Mouse (Mus musculus): ENCODE data around the gene Asb6.

Asb6 gene

GRCm38 (mm10) chr2:30833644-30834043, 3.5 kb upstream of the Asb6 start:
- DNase-seq = no peak

DNA sequence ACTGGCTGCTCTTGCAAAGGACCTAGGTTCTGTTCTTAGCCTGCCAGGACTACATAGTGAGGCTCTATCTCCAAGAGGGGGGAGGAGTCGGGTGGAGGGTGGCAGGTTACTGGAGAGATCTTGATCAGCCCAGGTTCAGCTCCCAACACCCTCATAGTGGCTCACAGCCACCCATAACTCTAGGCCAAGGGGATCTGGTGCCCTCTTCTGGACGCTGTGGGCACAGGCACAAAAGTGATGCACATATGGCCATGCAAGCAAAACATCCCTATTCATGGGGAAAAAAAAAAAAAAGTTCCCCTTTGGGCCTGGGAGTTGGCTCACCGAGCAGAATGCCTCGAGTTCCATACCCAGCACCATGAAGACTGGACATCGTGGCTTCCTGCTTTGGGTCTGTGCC, 818 bp downstream of the Asb6 start:
- no peak for DNase-seq

- peak; percentile 94 for DNase-seq
Observed at GRCm38 (mm10) chr2:30827749-30828475, 2.2 kb downstream of the Asb6 start.

GRCm38 (mm10) chr2:30826825-30827748, 3.0 kb downstream of the Asb6 start:
- peak; percentile 62 for DNase-seq

- DNase-seq = peak; percentile 62
Observed at GRCm38 (mm10) chr2:30823385-30824153, 6.6 kb downstream of the Asb6 start.

DNA sequence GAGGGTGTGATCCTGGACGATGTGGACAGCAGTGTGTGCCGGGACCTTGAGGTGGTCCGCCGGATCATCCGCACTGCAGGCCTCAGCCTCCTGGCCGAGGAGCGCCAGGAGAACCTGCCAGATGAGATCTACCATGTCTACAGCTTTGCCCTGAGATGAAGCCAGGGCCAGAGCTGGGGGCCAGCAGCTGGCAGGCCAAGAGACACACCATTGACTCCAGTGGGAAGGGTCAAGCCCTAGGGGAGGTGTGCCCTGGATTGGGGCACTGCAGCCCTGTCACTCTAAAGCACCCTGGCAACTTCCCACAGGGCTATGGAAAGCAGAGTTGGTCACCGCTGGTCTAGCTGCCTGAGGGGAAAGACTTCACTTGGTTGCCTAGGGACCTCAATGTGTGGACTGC, 7.7 kb downstream of the Asb6 start:
- DNase-seq = no peak

DNA sequence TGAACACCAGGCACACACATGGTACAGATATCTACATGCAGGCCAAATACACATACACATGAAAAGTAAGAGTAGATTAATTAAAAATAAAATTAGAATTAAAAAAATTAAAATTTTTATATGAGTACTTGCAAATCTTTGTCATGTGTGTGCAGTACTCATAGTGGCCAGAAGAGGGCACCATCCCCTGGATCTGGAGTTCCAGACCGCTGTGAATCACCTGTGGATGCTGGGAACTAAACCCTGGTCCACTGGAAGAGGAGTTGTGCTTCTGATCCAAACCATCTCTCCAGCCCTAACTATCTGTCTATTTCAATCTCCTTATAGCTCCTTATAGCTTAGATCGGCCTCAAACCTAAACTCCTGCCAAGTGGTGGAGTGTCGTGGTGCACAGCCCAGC, 9.1 kb downstream of the Asb6 start:
- no peak for DNase-seq

DNA sequence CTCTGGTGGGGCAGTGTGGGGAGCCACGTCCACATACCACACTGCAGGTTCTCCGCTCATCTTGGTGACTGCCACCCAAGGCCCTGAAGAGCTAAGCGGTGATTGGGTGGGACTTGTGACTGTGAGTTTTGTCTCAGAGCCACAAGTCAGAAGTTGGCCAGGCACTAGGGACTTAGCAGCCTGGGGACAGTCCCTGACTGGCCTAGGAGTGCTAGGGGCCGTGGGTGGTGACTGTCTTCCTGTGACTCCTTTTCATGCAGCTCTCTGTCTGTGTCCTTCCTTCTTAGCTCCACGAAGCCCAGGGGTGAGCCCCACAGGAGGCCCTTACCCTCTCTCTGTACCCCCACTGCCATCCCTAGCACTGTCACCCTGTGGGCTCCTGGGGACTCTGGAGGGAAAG, 10.3 kb downstream of the Asb6 start:
- DNase-seq = no peak

GRCm38 (mm10) chr2:30816383-30816782, 13.8 kb downstream of the Asb6 start:
- DNase-seq = no peak

GRCm38 (mm10) chr2:30810573-30810972, 19.6 kb downstream of the Asb6 start:
- DNase-seq = no peak

GRCm38 (mm10) chr2:30809503-30809902, 20.6 kb downstream of the Asb6 start:
- no peak for DNase-seq

GRCm38 (mm10) chr2:30808296-30808655, 21.9 kb downstream of the Asb6 start:
- no peak for DNase-seq

GRCm38 (mm10) chr2:30807648-30808295, 22.4 kb downstream of the Asb6 start, which contains the start of gene Ntmt1:
Gene Ntmt1 (plus strand): TSS chr2:30807826.
- DNase-seq = peak; percentile 100

DNA sequence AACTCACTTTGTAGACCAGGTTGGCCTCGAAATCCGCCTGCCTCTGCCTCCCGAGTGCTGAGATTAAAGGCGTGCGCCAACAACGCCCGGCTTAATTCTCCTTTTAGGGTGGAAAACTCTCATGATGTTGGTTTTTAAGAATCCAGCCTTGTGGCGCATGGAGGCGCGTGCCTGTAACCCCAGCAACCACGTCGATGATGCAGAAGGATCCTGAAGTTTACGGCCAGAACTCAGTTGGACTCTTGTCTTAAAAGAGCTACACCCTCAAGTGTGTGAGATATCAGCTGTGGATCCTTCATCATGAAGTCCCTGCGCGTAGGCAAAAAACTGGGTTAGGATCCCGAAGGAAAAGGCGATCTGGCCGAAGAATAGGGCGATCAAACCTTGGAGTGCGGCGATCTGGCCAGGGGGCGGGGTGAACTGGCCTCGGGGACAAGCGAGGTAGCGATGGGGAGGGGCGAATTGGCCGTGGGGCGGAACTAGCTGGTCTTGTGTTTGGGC, 22.9 kb downstream of the Asb6 start:
- no peak for DNase-seq

- DNase-seq = no peak
Observed at GRCm38 (mm10) chr2:30805983-30806382, 24.1 kb downstream of the Asb6 start.

- DNase-seq = no peak
Observed at GRCm38 (mm10) chr2:30803604-30804003, 26.5 kb downstream of the Asb6 start, which contains the start of gene 1700001O22Rik. Gene 1700001O22Rik (minus strand): TSS chr2:30803661.

DNA sequence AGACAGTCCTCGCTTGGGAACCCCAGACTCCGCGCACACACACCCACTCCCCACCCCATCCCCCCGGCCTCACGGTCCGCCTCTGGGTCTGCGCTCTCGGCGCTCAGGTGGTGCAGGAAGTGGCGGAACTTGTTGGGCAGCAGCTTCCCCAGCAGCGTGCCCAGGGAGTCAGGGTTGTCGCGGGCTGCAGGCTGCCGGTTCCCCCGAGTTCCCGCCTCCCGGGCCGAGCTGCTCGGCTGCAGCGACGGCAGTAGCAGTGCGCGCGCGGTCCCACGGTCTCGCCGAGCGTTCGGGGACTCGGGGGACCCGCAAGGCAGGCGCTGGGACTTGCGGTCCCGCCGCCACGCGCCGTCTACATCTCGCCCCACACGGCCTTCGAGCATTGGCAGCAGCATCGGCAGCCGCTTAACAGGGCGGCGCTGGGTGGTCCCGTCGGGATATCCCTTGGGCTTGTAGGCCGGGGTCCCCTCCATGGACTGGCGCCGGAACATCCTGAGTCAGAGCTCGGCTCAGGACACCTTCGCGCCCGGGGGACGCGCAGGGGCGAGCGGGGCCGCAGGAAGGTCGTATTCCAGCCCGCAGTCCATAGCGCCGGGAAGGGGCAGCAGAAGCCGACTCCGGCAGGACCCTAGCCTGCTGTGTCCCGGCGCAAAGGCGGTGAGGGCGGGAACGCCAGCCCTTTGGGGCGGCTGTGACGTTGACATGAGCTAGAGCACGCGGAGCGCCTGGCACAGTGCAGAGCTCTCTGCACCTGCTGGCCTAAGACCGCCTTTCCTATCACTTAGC, 28.9 kb downstream of the Asb6 start:
- peak; percentile 40 for DNase-seq

- no peak for DNase-seq
Observed at GRCm38 (mm10) chr2:30800671-30801066, 29.5 kb downstream of the Asb6 start.

DNA sequence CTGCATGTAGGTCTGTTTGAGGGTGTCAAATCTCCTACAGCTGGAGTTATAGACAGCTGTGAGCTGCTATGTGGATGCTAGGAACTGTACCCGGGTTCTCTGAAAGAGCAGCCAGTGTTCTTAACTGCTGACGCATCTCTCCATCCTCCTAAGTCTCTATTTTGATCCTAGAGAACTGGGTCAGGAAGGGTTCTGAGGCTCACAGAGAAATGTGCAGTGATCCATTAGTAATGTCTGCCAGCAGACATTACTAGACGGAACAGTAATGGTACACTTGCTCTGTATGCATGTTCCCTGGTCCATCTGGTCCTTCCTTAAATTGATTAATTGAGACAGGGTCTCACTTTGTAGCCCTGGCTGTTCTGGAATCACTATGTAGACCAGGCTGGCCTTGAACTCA, 30.7 kb downstream of the Asb6 start:
- DNase-seq = no peak

DNA sequence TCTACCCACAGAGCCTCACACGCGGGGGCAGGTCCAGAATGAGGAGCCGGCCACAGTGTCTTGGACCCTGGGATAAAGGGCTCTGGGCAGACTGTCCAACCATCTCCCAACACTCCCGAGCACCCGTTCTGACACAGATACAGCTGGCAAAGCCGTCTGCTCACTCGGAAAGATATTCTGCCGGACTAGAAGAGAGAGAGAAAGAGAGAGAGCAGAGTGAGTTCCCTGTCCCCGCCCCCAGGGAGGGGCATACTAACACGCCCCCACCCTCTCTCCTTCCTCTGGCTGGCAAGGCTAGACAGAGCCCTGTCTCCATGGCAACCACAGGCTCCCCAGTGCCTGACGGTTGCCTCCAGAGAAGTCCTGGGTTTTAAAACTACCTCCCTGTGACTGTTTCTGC, 33.8 kb downstream of the Asb6 start:
- peak; percentile 82 for DNase-seq

DNA sequence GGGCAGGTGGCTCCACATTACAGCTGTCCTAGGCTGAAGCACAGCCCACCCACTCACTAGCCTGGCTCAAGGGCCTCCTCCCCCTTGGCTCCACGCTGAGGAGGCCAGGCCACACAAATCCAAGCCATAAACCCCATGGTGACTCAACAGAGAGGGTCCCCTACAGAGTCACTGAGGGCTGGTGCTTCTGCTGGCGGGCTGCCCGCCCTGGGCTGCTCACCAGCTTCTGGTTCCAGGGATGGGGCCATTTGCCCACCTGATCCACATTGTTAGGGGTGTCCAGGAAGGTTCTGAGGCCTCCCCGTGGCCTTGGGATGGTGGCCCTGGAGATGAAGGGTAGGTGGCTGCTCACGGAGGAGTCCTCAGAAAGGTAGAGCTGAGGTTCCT, 34.3 kb downstream of the Asb6 start:
- no peak for DNase-seq
